Mouse (Mus musculus) stomach, embryonic 14.5 days (tissue): ENCODE data around the gene Fbxo30. TPM values are rescaled to one million over a fixed set of nuclear protein-coding genes. Genes with fewer than 3 reads are reported as not detected.
"Not testable (repeated sequence)": the region's sequence is repeated elsewhere in the genome, so short reads cannot be mapped to it uniquely, and the experiment has no call there.

Experiments
- ATAC-seq: fragments of 200-750 bp; cut with Nextera tagmentation; 2 replicates; pipeline ENCODE4 v1.8.0; 2017; ENCODE audit warnings: low read depth, moderate TSS enrichment; ENCODE audit not compliant: insufficient number of reproducible peaks, insufficient read depth, low FRiP score
- H3K27ac ChIP-seq: fragments of 300-500 bp; sonication (generic); 2 replicates; pipeline ENCODE4 v1.5.1; 2014; ENCODE audit warnings: mild to moderate bottlenecking, low read length, moderate library complexity, mixed read lengths
- H3K27me3 ChIP-seq: fragments of 300-500 bp; sonication (generic); 2 replicates; pipeline ENCODE4 v1.6.1; 2014; ENCODE audit warnings: low read length, control low read depth, mixed read lengths; ENCODE audit not compliant: control insufficient read depth, insufficient read depth
- H3K36me3 ChIP-seq: fragments of 300-500 bp; sonication (generic); 2 replicates; pipeline ENCODE4 v1.6.1; 2014; ENCODE audit warnings: mild to moderate bottlenecking, control low read depth, low read length, moderate library complexity, mixed read lengths; ENCODE audit not compliant: control insufficient read depth, insufficient read depth
- H3K4me1 ChIP-seq: fragments of 300-500 bp; sonication (generic); 2 replicates; pipeline ENCODE4 v1.6.1; 2014; ENCODE audit warnings: low read length, control low read depth, mixed read lengths; ENCODE audit not compliant: control insufficient read depth, insufficient read depth
- H3K4me2 ChIP-seq: fragments of 300-500 bp; sonication (generic); replicated peaks from 2 replicates; pipeline ENCODE4 v1.6.1; 2014; ENCODE audit warnings: low read depth, low read length, control low read depth
- H3K4me3 ChIP-seq: fragments of 300-500 bp; sonication (generic); 2 replicates; pipeline ENCODE4 v1.5.1; 2014; ENCODE audit warnings: low read depth, low read length, control low read depth
- H3K9ac ChIP-seq: fragments of 300-500 bp; sonication (generic); replicated peaks from 2 replicates; pipeline ENCODE4 v1.6.1; 2014; ENCODE audit warnings: low read depth, mild to moderate bottlenecking, control low read depth, low read length, moderate library complexity, mixed read lengths
- H3K9me3 ChIP-seq: fragments of 300-500 bp; sonication (generic); 2 replicates; pipeline ENCODE4 v1.6.1; 2016; ENCODE audit warnings: low read depth, low read length, control low read depth; ENCODE audit not compliant: control insufficient read depth
- WGBS: fragments of 180-500 bp; shearing (Covaris S2); extraction: QIAGEN DNeasy Blood & Tissue Kit; methylation state at CpG from one replicate; pipeline ENCODE4 v1.1.7; 2014; 5-methylcytosine and 5-hydroxymethylcytosine counted together
- polyA plus RNA-seq: library from polyadenylated mRNA; unstranded; fragments of >200 nt; fragmentation: Nextera tagmentation; extraction: Ambion mirVana; gene quantifications from 2 replicates; pipeline ENCODE4 v1.2.1, GENCODE M21; 2014

Fbxo30 gene
- polyA plus RNA-seq = 29.5 and 29.9 TPM in 2 replicates

DNA sequence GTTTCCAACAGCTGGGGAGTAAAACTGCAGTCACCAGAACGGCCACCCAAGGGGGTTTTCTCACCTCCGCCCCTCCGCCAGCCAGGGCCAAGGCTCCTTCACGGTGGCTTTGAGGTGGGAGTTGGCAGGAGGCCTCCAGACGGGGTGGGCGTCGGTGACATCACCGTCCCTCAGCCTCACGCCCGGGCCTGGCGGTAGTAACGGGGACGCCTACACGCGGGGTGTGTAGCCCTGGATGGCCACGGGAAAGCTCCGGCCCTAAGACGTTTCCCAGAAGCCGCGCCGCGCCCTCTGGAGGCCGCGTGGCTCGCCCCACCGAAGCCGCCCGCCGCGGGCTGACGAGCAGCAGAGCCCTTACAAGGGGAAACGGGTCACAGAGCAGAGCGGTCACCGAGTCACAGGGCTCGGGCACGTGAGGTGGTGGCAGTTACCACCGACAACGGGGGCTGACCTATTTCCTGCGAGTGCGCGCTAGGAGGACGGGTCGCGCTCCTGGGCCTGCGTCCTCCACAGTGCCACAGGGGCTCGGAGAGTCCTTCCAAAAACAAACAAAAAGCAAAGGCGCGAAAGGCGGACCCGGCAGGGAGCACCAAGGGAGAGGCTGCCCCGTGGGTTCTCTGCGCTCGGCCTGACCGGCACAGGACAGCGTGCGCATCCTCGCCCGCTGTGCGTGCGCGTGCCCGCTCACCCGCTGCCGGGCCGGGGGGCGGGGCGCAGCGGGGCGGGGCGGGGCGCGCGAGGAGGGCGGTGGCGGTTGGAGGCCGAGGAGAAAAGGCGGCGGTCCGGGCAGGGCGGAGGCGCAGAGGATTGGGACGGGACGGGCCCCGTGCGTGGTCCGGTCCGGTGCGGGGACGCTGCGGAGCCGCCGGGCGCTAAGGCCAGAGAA lies at the start of gene Fbxo30:
Gene Fbxo30, plus strand, starts transcription at position 753 of the 886 bp plus-strand sequence.
- peak within 1 kb of the TSS; percentile 97 for H3K9ac ChIP-seq
- H3K36me3 ChIP-seq = no peaks in the 10 kb centered on the region
- H3K9me3 ChIP-seq = no peaks in the 10 kb centered on the region
- no peaks in the 10 kb centered on the region for H3K27me3 ChIP-seq
- H3K27ac ChIP-seq = peak within 1 kb of the TSS; percentile 97
- ATAC-seq = peak; percentile 93
- peak within 1 kb of the TSS; percentile 88 for H3K4me3 ChIP-seq
- H3K4me2 ChIP-seq = peak within 1 kb of the TSS; percentile 87
- under 1% methylated on average over 77 of the region's 93 CpGs for WGBS
- H3K4me1 ChIP-seq = no peaks in the 10 kb centered on the region

DNA sequence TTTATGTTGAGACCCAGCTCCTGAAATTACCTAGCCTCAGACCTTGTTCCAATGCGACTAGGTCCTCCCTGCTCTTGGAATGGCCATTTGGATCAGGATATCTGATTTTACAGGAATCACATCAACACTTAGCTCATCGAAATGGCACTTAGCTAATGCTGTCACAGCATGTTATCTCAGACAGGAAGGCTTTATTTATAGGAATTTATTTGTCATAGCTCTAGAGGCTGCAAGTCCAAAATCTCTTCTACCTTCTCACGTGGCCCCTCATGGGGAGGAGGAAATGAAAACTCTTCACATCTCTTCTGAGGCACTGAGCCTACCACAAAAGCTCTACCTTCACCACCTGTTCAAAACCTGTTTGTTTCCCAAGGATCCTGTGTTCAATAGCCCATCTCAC lies 47.9 kb upstream of the Fbxo30 start:
- no peak overlapping the region for H3K4me3 ChIP-seq
- no peaks in the 10 kb centered on the region; the same call in 1 of the 2 replicates for H3K4me1 ChIP-seq
- H3K27ac ChIP-seq = no peak overlapping the region
- H3K27me3 ChIP-seq = no peaks in the 10 kb centered on the region
- no peaks in the 10 kb centered on the region for H3K36me3 ChIP-seq
- no peak for ATAC-seq
- WGBS = 63% methylated on average over 3 of the region's 3 CpGs
- no peak overlapping the region for H3K4me2 ChIP-seq
- no peak overlapping the region for H3K9ac ChIP-seq
- H3K9me3 ChIP-seq = no peaks in the 10 kb centered on the region

DNA sequence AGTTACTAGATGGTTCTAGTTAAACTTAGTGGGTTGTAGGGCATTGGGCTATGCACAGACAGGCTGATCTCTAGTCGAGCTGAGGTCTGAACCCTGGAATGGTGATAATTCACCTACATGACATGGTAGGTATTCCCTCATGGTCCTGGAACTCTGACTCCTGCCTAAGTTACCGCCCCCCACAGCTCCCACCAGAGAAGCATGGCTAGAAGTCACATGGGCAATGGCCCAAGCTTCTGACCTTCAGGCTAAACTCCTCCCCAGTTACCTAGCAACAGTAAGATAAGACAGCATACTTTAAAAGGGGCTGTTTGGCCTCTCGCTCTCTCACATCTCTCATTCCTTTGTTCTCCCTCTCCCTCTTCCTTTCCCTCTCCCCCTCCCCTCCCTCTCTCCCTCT lies 38.1 kb upstream of the Fbxo30 start:
- not testable (repeated sequence) for H3K4me2 ChIP-seq, H3K4me1 ChIP-seq, H3K36me3 ChIP-seq, H3K4me3 ChIP-seq, H3K27me3 ChIP-seq, H3K27ac ChIP-seq, H3K9ac ChIP-seq, H3K9me3 ChIP-seq, ATAC-seq
- 40% methylated on average over 3 of the region's 3 CpGs for WGBS

DNA sequence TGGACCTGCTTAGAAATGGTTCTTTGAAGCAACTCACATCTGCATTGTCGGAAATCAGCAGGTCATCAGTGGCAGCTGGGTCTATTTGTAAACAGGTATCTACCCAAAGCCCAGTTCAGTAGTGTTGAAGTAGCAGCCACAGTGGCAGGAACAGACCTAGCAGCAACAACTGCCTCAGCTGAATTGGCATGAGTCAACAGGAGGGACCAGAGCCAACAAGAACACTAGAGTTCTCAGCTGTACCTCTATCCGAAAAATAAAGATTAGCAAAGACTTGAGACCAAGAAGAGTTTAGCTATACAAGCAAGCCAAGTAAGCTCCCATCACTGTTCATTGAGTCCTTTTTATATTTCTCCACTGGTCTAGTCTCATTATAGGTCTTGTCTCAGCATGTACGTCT lies 32.9 kb upstream of the Fbxo30 start:
- Histone ChIP-seq H3K27ac (no peak overlapping the region), H3K36me3 (no peaks in the 10 kb centered on the region), H3K9ac (no peak overlapping the region), H3K27me3 (no peaks in the 10 kb centered on the region), H3K4me1 (peaks cover 5% of the 10 kb centered on the region; the same call in 1 of the 2 replicates), H3K4me3 (no peak overlapping the region), H3K9me3 (no peaks in the 10 kb centered on the region), H3K4me2 (no peak overlapping the region)
- no peak for ATAC-seq
- WGBS = 84% methylated on average over 3 of the region's 3 CpGs

DNA sequence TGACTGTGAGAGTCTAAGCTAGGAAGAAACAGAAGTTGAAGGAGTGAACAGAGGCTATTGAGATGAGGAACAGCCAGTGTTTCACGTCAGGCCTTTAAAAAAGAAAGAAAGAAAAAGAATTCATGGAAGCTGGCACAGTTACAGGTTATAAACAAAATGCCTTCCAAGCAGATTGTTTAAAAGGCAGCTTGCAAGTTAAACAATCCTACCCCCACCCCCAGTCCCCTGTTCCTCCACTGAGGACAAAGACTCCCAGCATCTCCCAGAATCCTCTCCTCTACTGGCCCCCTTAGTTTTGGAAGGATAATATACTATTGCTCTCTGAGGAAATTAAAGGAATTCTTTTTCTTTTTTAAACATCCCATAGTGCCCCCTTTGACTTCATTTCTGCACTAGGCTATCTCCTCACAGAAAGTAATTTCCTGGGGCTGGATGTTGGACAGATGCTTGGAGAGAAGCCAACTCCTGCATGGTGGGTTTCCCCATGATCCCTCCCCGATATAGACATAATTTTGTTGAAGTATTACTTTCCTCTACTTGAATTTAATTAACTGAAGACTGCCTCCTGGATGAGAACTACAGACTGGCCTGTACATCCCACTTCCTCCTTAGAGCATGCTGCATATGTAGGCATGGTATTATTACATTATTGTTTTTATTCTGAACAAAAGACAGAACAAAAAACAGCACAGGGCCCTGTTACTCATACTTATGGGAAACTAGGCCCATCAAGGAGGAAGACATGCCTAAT lies 30.7 kb upstream of the Fbxo30 start:
- WGBS = 26% methylated on average over 2 of the region's 2 CpGs
- no peak for ATAC-seq
- Histone ChIP-seq H3K27me3 (no peaks in the 10 kb centered on the region), H3K27ac (no peak overlapping the region), H3K36me3 (no peaks in the 10 kb centered on the region), H3K4me2 (no peak overlapping the region), H3K4me3 (no peak overlapping the region), H3K4me1 (peaks cover 5% of the 10 kb centered on the region; the same call in 1 of the 2 replicates), H3K9me3 (no peaks in the 10 kb centered on the region), H3K9ac (no peak overlapping the region)

DNA sequence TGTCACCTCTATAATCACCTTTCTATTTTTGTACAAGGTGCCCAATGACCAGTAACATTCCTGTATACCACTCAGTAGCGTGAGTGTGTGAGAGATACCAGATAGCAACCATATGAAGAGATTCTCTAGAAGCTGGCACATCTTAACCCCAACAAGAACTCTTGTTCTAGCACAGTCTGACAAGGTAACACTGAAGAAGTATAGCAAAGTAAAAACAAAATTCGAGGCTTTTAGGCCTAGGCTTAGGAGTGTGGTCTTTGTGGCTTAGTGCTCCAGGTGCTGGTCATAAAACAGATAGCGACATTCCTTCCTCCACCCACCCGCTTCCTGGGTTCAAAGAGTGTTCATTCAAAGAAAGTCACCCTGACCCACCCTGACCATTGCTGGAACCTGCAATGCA lies 27.5 kb upstream of the Fbxo30 start:
- not testable (repeated sequence) for H3K4me2 ChIP-seq, H3K36me3 ChIP-seq, ATAC-seq, H3K27me3 ChIP-seq, H3K4me3 ChIP-seq, H3K9ac ChIP-seq, H3K4me1 ChIP-seq, H3K9me3 ChIP-seq, H3K27ac ChIP-seq
- WGBS = 83% methylated on average over 4 of the region's 4 CpGs

DNA sequence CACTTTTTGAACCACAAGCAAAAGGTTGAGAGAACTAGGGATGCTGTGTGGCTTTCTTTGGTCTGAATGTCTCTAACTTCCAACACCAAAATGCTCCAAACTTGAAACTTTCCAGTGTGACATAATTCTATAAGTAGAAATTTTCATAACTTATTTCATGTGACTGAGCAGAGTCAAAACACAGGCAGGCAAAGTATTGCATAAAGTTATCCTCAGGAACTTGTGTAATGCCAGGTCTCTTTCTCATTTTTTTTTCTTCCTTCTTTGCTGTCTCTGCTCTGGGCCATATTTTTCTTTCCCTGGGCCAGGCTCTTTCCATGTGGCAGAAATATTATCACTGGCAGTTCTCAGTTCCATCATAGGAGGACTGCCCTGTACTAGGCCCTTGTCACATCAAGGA lies 21.0 kb upstream of the Fbxo30 start:
- no peaks in the 10 kb centered on the region for H3K27me3 ChIP-seq
- no peaks in the 10 kb centered on the region for H3K9me3 ChIP-seq
- no peak overlapping the region for H3K27ac ChIP-seq
- no peaks in the 10 kb centered on the region for H3K36me3 ChIP-seq
- H3K9ac ChIP-seq = no peak overlapping the region
- no peak overlapping the region for H3K4me3 ChIP-seq
- H3K4me1 ChIP-seq = no peaks in the 10 kb centered on the region
- no peak overlapping the region for H3K4me2 ChIP-seq
- no peak for ATAC-seq

DNA sequence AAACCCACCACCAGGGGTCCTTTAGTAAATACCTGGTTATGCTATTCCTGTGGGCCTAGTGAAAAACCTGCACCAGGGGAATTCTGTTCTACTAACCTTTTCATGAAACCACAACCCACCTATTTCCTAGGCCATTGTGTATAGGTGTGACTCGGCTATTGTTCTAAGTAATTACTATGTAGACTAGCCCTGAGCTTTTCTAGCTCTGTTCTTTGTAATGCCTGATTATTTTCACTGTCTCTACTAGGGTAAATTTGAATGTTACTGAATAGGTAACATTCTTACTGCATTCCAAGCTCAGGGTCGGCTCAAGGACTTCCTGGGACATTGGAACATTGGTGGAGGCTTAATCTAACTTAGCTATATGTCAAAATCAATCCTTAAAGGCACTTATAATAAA lies 18.8 kb upstream of the Fbxo30 start:
- H3K4me1 ChIP-seq, H3K27me3 ChIP-seq, H3K27ac ChIP-seq, H3K4me2 ChIP-seq, H3K4me3 ChIP-seq, H3K9me3 ChIP-seq, H3K36me3 ChIP-seq, ATAC-seq, H3K9ac ChIP-seq: not testable (repeated sequence)
- 85% methylated on average over 2 of the region's 2 CpGs for WGBS
